Mouse (Mus musculus) bone marrow, adult 2 months (tissue): Measurements from ENCODE around the gene Napsa. TPM values are rescaled to one million over a fixed set of nuclear protein-coding genes. Genes with fewer than 3 reads are reported as not detected.
A peak's percentile ranks its signal among the peaks of the same experiment; 100 is the strongest.

ENCODE experiments used
- H3K27ac ChIP-seq: fragments of 200-500 bp; 2 replicates; pipeline ENCODE4 v1.5.1; 2012; ENCODE audit warnings: low read depth, mild to moderate bottlenecking, control low read depth, inconsistent platforms, low read length; ENCODE audit not compliant: control insufficient read depth, poor library complexity, insufficient read depth
- H3K4me1 ChIP-seq: fragments of 200-500 bp; 2 replicates; pipeline ENCODE4 v1.6.1; 2011; ENCODE audit warnings: low read length; ENCODE audit not compliant: control insufficient read depth, insufficient read depth
- H3K4me3 ChIP-seq: fragments of 200-500 bp; replicated peaks from 2 replicates; pipeline ENCODE3; 2011; ENCODE audit warnings: mild to moderate bottlenecking, low read depth, low read length, control low read depth; ENCODE audit not compliant: control insufficient read depth
- CTCF ChIP-seq: fragments of 200-500 bp; IDR thresholded peaks from 2 replicates; pipeline ENCODE4 v1.5.1; 2011; ENCODE audit warnings: low read length, control low read depth; ENCODE audit not compliant: control insufficient read depth, insufficient read depth
- POLR2A ChIP-seq: fragments of 200-500 bp; IDR thresholded peaks from 2 replicates; pipeline ENCODE4 v1.6.1; 2011; ENCODE audit warnings: low read depth, mild to moderate bottlenecking, control low read depth, low read length, borderline replicate concordance; ENCODE audit not compliant: control insufficient read depth
- WGBS: fragments of 180-500 bp; shearing (Covaris S2); methylation state at CpG from one replicate; pipeline ENCODE4 v1.1.7; 2018; 5-methylcytosine and 5-hydroxymethylcytosine counted together
- polyA plus RNA-seq: library from polyadenylated mRNA; stranded (reverse); fragments of >200 nt; gene quantifications from 2 replicates; pipeline ENCODE4 v1.2.4, GENCODE M21; 2011; ENCODE audit warnings: low replicate concordance; ENCODE audit not compliant: missing spikeins, insufficient read depth, insufficient read length

The Napsa gene
- polyA plus RNA-seq, 1 experiment = 49.7 TPM

GRCm38 (mm10) chr7:44553826-44554225, 18.4 kb upstream of the Napsa start, which contains the start of gene Nr1h2:
TSS of gene Nr1h2 (minus strand) at chr7:44553951.
- WGBS = under 1% methylated on average over 22 of the region's 22 CpGs

GRCm38 (mm10) chr7:44557629-44558028, 14.6 kb upstream of the Napsa start:
- TF ChIP-seq POLR2A (no peak), CTCF (no peak)
- no peak overlapping the region for H3K4me3 ChIP-seq
- 85% methylated on average over 2 of the region's 2 CpGs for WGBS
- H3K4me1 ChIP-seq = no peaks in the 10 kb centered on the region; the same call in none of the 2 replicates
- H3K27ac ChIP-seq = no peak overlapping the region

More at GRCm38 (mm10) chr7:44553826-44554225, 18.4 kb upstream of the Napsa start, which contains the start of gene Nr1h2:
- peak within 1 kb of the TSS; percentile 100 for H3K27ac ChIP-seq
- peaks cover 2% of the 10 kb centered on the region; the same call in 1 of the 2 replicates for H3K4me1 ChIP-seq
- TF ChIP-seq POLR2A (peak; percentile 57; the same call in 1 of the 2 replicates), CTCF (no peak)
- H3K4me3 ChIP-seq = peak within 1 kb of the TSS; percentile 99

GRCm38 (mm10) chr7:44560435-44561400, 11.5 kb upstream of the Napsa start:
- 57% methylated on average over 18 of the region's 18 CpGs for WGBS
- H3K4me1 ChIP-seq = no peaks in the 10 kb centered on the region; the same call in none of the 2 replicates
- H3K4me3 ChIP-seq = no peak overlapping the region
- H3K27ac ChIP-seq = no peak overlapping the region
- TF ChIP-seq POLR2A = no peak
- peak; percentile 87 for TF ChIP-seq CTCF

- Histone ChIP-seq H3K4me3 (no peak overlapping the region), H3K27ac (no peak overlapping the region), H3K4me1 (no peaks in the 10 kb centered on the region; the same call in none of the 2 replicates)
- TF ChIP-seq POLR2A = no peak
- no peak for TF ChIP-seq CTCF
- 26% methylated on average over 8 of the region's 8 CpGs for WGBS
These were observed 8.9 kb upstream of the Napsa start for GRCm38 (mm10) chr7:44563284-44563683.

GRCm38 (mm10) chr7:44564486-44564885, 7.7 kb upstream of the Napsa start:
- WGBS = 80% methylated on average over 10 of the region's 10 CpGs
- H3K4me1 ChIP-seq = no peaks in the 10 kb centered on the region; the same call in none of the 2 replicates
- H3K27ac ChIP-seq = no peak overlapping the region
- H3K4me3 ChIP-seq = no peak overlapping the region
- TF ChIP-seq POLR2A (no peak), CTCF (no peak)

- 35% methylated on average over 6 of the region's 6 CpGs for WGBS
These were observed 6.8 kb upstream of the Napsa start for GRCm38 (mm10) chr7:44565414-44565813.

GRCm38 (mm10) chr7:44568803-44569202, 3.4 kb upstream of the Napsa start:
- no peak overlapping the region for H3K27ac ChIP-seq
- TF ChIP-seq CTCF (no peak), POLR2A (no peak)
- H3K4me1 ChIP-seq = peaks cover 8% of the 10 kb centered on the region
- no peak overlapping the region for H3K4me3 ChIP-seq
- WGBS = 78% methylated on average over 9 of the region's 9 CpGs

More at GRCm38 (mm10) chr7:44565414-44565813, 6.8 kb upstream of the Napsa start:
- no peak overlapping the region for H3K27ac ChIP-seq
- TF ChIP-seq CTCF (no peak), POLR2A (no peak)
- no peak overlapping the region for H3K4me3 ChIP-seq
- peaks cover 2% of the 10 kb centered on the region; the same call in 1 of the 2 replicates for H3K4me1 ChIP-seq

- WGBS = 48% methylated on average over 6 of the region's 6 CpGs
These were observed 1.2 kb upstream of the Napsa start for GRCm38 (mm10) chr7:44570989-44571388.

More at GRCm38 (mm10) chr7:44570989-44571388, 1.2 kb upstream of the Napsa start:
- H3K4me1 ChIP-seq = peaks cover 8% of the 10 kb centered on the region
- TF ChIP-seq CTCF (no peak), POLR2A (no peak)
- H3K4me3 ChIP-seq = no peak overlapping the region
- H3K27ac ChIP-seq = peak overlapping the region; percentile 92
